Mouse (Mus musculus) CH12.LX (cell line): ENCODE measurements around the gene Nelfcd.

Experiments used
- CTCF ChIP-seq, 2 experiments: IDR thresholded peaks in 1 of 2; conservative IDR thresholded peaks in 1 of 2; 2 replicates each; pipeline ENCODE4 v1.5.1; 2011 to 2012; ENCODE audit warnings: low read depth in 2 of 2, low read length in 2 of 2, improper control_type of control experiment in 1 of 2, inconsistent platforms in 1 of 2, mild to moderate bottlenecking in 1 of 2, moderate library complexity in 1 of 2
- KAT2A ChIP-seq: IDR thresholded peaks from 2 replicates; pipeline ENCODE4 v1.6.1; 2012; ENCODE audit warnings: low read length, improper control_type of control experiment, inconsistent platforms; ENCODE audit not compliant: insufficient replicate concordance
- MAFK ChIP-seq: IDR thresholded peaks from 2 replicates; pipeline ENCODE4 v1.6.1; 2011; ENCODE audit warnings: low read length, improper control_type of control experiment; ENCODE audit not compliant: insufficient replicate concordance
- TCF12 ChIP-seq: IDR thresholded peaks from 2 replicates; pipeline ENCODE4 v1.6.1; 2014; ENCODE audit warnings: low read depth, mild to moderate bottlenecking, inconsistent platforms, low read length, improper control_type of control experiment

- TF ChIP-seq CTCF (conservative IDR thresholded peaks at IDR 0.05 in 1 of 2, IDR thresholded peaks at IDR 0.05 in 1 of 2; ENCODE audit: low read depth in 2 of 2, low read length in 2 of 2) (no peak), KAT2A (no peak), MAFK (no peak), TCF12 (no peak)
These were observed 20.6 kb downstream of the Nelfcd start for GRCm38 (mm10) chr2:174436076-174436701.
